Mouse (Mus musculus): ENCODE data around the gene Srebf1. TPM values are rescaled to one million over a fixed set of nuclear protein-coding genes. Genes with fewer than 3 reads are reported as not detected.

Gene Srebf1
- polyA plus RNA-seq, 1 experiment from 2014 or later = 64.5 TPM

- 80% methylated on average over 1 of the region's 1 CpGs for WGBS
- Histone ChIP-seq H3K36me3 (peaks cover 78% of the 10 kb centered on the region), H3K4me1 (peaks cover 22% of the 10 kb centered on the region), H3K27me3 (no peaks in the 10 kb centered on the region), H3K27ac (no peak overlapping the region), H3K4me2 (replicated peaks) (no peak overlapping the region), H3K9ac (no peak overlapping the region), H3K9me3 (no peaks in the 10 kb centered on the region), H3K4me3 (no peak overlapping the region)
- no peak for ATAC-seq (ENCODE audit: low FRiP score, low read depth)
These were observed 70.0 kb downstream of the Srebf1 start for GRCm38 (mm10) chr11:60152339-60152738.

GRCm38 (mm10) chr11:60150677-60151076 is 71.7 kb downstream of the Srebf1 start:
- H3K27me3 ChIP-seq = no peaks in the 10 kb centered on the region
- WGBS = 83% methylated on average over 3 of the region's 3 CpGs
- H3K27ac ChIP-seq = no peak overlapping the region
- peaks cover 20% of the 10 kb centered on the region for H3K4me1 ChIP-seq
- no peak overlapping the region for H3K9ac ChIP-seq
- peaks cover 85% of the 10 kb centered on the region for H3K36me3 ChIP-seq
- no peaks in the 10 kb centered on the region for H3K9me3 ChIP-seq
- no peak for ATAC-seq (ENCODE audit: low FRiP score, low read depth)
- no peak overlapping the region for H3K4me3 ChIP-seq
- H3K4me2 ChIP-seq (replicated peaks) = no peak overlapping the region

Small RNAs within 50 kb of the gene (microRNA-seq; reads per million reads assigned to microRNA genes)
- gene Mir6921 (0.52 reads per million), gene Mir6922 (not detected)

Other genes with a start within 250 kb of the Srebf1 start
- gene Pemt, start 176.1 kb downstream of the Srebf1 start, polyA plus RNA-seq (2015; fragmentation: Nextera tagmentation; extraction: Ambion mirVana) = 4.3 and 6.2 TPM in 2 replicates
- 27.3 and 29.6 TPM in 2 replicates for gene Rai1, start 117.6 kb downstream of the Srebf1 start, polyA plus RNA-seq (2015; fragmentation: Nextera tagmentation; extraction: Ambion mirVana)
- gene Tom1l2, start 130.3 kb upstream of the Srebf1 start, polyA plus RNA-seq (2015; fragmentation: Nextera tagmentation; extraction: Ambion mirVana) = 26.4 and 27.9 TPM in 2 replicates
- gene Drc3, start 130.7 kb upstream of the Srebf1 start, polyA plus RNA-seq (2015; fragmentation: Nextera tagmentation; extraction: Ambion mirVana) = 1.0 and 1.5 TPM in 2 replicates
- gene Gid4, start 194.6 kb upstream of the Srebf1 start, polyA plus RNA-seq (2015; fragmentation: Nextera tagmentation; extraction: Ambion mirVana) = 23.5 and 24.9 TPM in 2 replicates
- 52.4 and 54.8 TPM in 2 replicates for gene Atpaf2, start 195.9 kb upstream of the Srebf1 start, polyA plus RNA-seq (2015; fragmentation: Nextera tagmentation; extraction: Ambion mirVana)
- gene Drg2, start 232.0 kb upstream of the Srebf1 start, polyA plus RNA-seq (2015; fragmentation: Nextera tagmentation; extraction: Ambion mirVana) = 120 and 129 TPM in 2 replicates
- 0.75 and 0.76 TPM in 2 replicates for gene Myo15, start 246.8 kb upstream of the Srebf1 start, polyA plus RNA-seq (2015; fragmentation: Nextera tagmentation; extraction: Ambion mirVana)